Mouse (Mus musculus): ENCODE measurements around the gene Npas3. TPM values are rescaled to one million over a fixed set of nuclear protein-coding genes. Genes with fewer than 3 reads are reported as not detected.

Gene Npas3
- polyA plus RNA-seq, 1 experiment: 0.01 TPM

DNA sequence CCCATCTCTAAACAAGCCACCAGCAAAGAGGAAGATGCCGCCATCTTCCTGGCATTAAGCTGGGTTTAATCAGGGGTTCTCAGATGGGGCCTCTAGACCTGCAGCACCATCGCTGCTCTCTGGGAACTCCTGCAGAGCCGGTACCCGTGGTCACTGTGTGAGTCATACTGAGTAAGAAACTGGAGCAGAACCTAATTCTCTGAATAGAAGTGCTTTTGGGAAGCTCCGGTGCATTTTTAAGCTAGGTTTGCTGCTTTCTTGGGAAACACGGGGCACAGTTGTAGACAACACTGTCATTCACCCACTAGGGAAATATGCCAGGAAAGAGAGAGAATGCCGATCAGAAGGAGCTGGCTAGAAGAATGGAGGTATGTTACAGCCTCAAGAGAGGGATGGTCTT is 449.2 kb downstream of the Npas3 start:
- TF ChIP-seq FOSL1 (IDR thresholded peaks at IDR 0.05; ENCODE audit: insufficient read depth, low read length, poor library complexity, severe bottlenecking): no peak
- TF ChIP-seq USF1 (IDR thresholded peaks at IDR 0.05; ENCODE audit: low read depth): no peak
- no peak for TF ChIP-seq MYOD1 (IDR thresholded peaks at IDR 0.05; ENCODE audit: control insufficient read depth, insufficient read length, low read depth)
- no peak for TF ChIP-seq CTCF (IDR thresholded peaks at IDR 0.05; ENCODE audit: control insufficient read depth, insufficient read depth, insufficient read length)
- TF ChIP-seq MYOG (IDR thresholded peaks at IDR 0.05; ENCODE audit: control insufficient read depth, extremely low read depth, insufficient read length): no peak
- TF ChIP-seq MAX (IDR thresholded peaks at IDR 0.05): no peak
- TF ChIP-seq CEBPB (IDR thresholded peaks at IDR 0.05; ENCODE audit: low read depth): no peak
- no peak overlapping the region for H3K4me3 ChIP-seq (ENCODE audit: insufficient read depth, poor library complexity, severe bottlenecking)
- no peaks in the 10 kb centered on the region for H3K79me3 ChIP-seq (ENCODE audit: low read depth)
- H3K36me3 ChIP-seq (ENCODE audit: control insufficient read depth, insufficient read depth): no peaks in the 10 kb centered on the region
- H3K79me2 ChIP-seq (ENCODE audit: control insufficient read depth, insufficient read depth): no peaks in the 10 kb centered on the region
- no peak overlapping the region for H3ac ChIP-seq (ENCODE audit: control insufficient read depth, insufficient read length, low read depth)
- no peaks in the 10 kb centered on the region for H3K27me3 ChIP-seq (ENCODE audit: control insufficient read depth, insufficient read depth, insufficient read length)

DNA sequence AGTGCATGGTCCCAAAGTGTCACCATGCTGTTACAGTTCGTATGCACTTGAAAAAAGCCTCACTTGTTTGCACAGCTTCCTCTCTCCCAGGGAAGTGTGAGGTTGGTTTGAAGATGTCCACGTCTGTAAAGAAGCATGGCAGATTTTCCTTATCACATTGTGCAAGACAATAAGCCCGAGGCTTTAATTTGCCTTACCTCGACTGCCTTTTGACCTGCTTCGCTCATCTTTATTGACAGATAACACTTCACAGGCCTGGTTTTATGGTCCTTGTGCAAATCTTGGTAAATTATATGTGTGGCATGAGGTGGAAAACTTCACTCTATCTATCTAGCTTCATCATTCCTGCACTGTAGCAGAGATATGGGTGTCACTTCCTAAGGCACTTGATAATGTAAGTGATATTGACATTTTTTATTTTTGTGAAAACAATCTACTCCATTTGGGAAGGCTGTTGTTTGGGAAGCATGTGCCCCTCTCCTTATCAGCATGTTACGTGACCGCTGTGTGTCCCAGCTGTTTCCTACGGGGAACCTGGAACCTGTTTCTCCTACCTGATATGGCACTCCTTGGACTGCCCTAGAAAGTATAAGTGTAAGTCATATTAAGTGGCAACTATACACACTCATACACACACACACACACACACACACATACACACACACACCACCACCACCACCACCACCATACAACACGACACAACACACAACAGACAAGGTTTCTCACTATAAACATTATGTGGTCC is 450.2 kb downstream of the Npas3 start:
- Histone ChIP-seq H3K36me3 (ENCODE audit: control insufficient read depth, insufficient read depth) (no peaks in the 10 kb centered on the region), H3K79me2 (ENCODE audit: control insufficient read depth, insufficient read depth) (no peaks in the 10 kb centered on the region), H3K4me3 (ENCODE audit: insufficient read depth, poor library complexity, severe bottlenecking) (no peak overlapping the region), H3ac (ENCODE audit: control insufficient read depth, insufficient read length, low read depth) (no peak overlapping the region), H3K27me3 (ENCODE audit: control insufficient read depth, insufficient read depth, insufficient read length) (no peaks in the 10 kb centered on the region), H3K79me3 (ENCODE audit: low read depth) (no peaks in the 10 kb centered on the region)
- no peak for TF ChIP-seq MYOD1 (IDR thresholded peaks at IDR 0.05; ENCODE audit: control insufficient read depth, insufficient read length, low read depth)
- TF ChIP-seq FOSL1 (IDR thresholded peaks at IDR 0.05; ENCODE audit: insufficient read depth, low read length, poor library complexity, severe bottlenecking): no peak
- no peak for TF ChIP-seq USF1 (IDR thresholded peaks at IDR 0.05; ENCODE audit: low read depth)
- TF ChIP-seq CTCF (IDR thresholded peaks at IDR 0.05; ENCODE audit: control insufficient read depth, insufficient read depth, insufficient read length): no peak

GRCm38 (mm10) chr12:53719896-53720295 is 471.4 kb downstream of the Npas3 start:
- no peaks in the 10 kb centered on the region for H3K36me3 ChIP-seq (ENCODE audit: control insufficient read depth, insufficient read depth)
- H3K27me3 ChIP-seq (ENCODE audit: control insufficient read depth, insufficient read depth, insufficient read length): no peaks in the 10 kb centered on the region
- no peaks in the 10 kb centered on the region for H3K79me2 ChIP-seq (ENCODE audit: control insufficient read depth, insufficient read depth)
- no peaks in the 10 kb centered on the region for H3K79me3 ChIP-seq (ENCODE audit: low read depth)
- H3ac ChIP-seq (ENCODE audit: control insufficient read depth, insufficient read length, low read depth): no peak overlapping the region
- TF ChIP-seq MAX (IDR thresholded peaks at IDR 0.05) (no peak), MYOD1 (IDR thresholded peaks at IDR 0.05; ENCODE audit: control insufficient read depth, insufficient read length, low read depth) (no peak), CTCF (IDR thresholded peaks at IDR 0.05; ENCODE audit: control insufficient read depth, insufficient read depth, insufficient read length) (no peak), CEBPB (IDR thresholded peaks at IDR 0.05; ENCODE audit: low read depth) (no peak), FOSL1 (IDR thresholded peaks at IDR 0.05; ENCODE audit: insufficient read depth, low read length, poor library complexity, severe bottlenecking) (no peak), MYOG (IDR thresholded peaks at IDR 0.05; ENCODE audit: control insufficient read depth, extremely low read depth, insufficient read length) (no peak), USF1 (IDR thresholded peaks at IDR 0.05; ENCODE audit: low read depth) (no peak)
- no peak overlapping the region for H3K4me3 ChIP-seq (ENCODE audit: insufficient read depth, poor library complexity, severe bottlenecking)

DNA sequence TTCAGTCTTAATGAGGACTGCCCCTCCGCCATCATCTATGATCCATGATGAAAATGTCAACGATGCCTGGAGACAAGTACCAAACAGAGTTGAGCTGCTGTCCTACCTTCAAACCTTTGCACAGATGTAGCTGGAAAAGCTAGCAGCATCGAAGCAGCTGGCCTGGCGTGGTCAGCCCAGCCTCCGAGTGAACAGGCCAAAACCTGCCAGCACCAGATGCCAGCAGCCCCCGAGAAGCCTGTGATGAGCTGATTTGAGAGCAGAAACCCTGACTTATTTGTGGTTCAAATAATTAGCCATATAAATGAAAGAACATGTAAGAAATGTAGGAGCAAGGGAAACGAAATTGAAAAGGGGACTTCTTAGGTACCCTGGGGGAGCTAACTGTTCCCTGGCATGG is 473.7 kb downstream of the Npas3 start:
- no peak overlapping the region for H3K4me3 ChIP-seq (ENCODE audit: insufficient read depth, poor library complexity, severe bottlenecking)
- TF ChIP-seq USF1 (IDR thresholded peaks at IDR 0.05; ENCODE audit: low read depth) (no peak), MYOG (IDR thresholded peaks at IDR 0.05; ENCODE audit: control insufficient read depth, extremely low read depth, insufficient read length) (no peak), CTCF (IDR thresholded peaks at IDR 0.05; ENCODE audit: control insufficient read depth, insufficient read depth, insufficient read length) (no peak), MAX (IDR thresholded peaks at IDR 0.05) (no peak), MYOD1 (IDR thresholded peaks at IDR 0.05; ENCODE audit: control insufficient read depth, insufficient read length, low read depth) (no peak), CEBPB (IDR thresholded peaks at IDR 0.05; ENCODE audit: low read depth) (no peak), FOSL1 (IDR thresholded peaks at IDR 0.05; ENCODE audit: insufficient read depth, low read length, poor library complexity, severe bottlenecking) (no peak)
- H3K27me3 ChIP-seq (ENCODE audit: control insufficient read depth, insufficient read depth, insufficient read length): no peaks in the 10 kb centered on the region
- H3K79me2 ChIP-seq (ENCODE audit: control insufficient read depth, insufficient read depth): no peaks in the 10 kb centered on the region
- H3K36me3 ChIP-seq (ENCODE audit: control insufficient read depth, insufficient read depth): no peaks in the 10 kb centered on the region
- no peaks in the 10 kb centered on the region for H3K79me3 ChIP-seq (ENCODE audit: low read depth)
- H3ac ChIP-seq (ENCODE audit: control insufficient read depth, insufficient read length, low read depth): no peak overlapping the region

DNA sequence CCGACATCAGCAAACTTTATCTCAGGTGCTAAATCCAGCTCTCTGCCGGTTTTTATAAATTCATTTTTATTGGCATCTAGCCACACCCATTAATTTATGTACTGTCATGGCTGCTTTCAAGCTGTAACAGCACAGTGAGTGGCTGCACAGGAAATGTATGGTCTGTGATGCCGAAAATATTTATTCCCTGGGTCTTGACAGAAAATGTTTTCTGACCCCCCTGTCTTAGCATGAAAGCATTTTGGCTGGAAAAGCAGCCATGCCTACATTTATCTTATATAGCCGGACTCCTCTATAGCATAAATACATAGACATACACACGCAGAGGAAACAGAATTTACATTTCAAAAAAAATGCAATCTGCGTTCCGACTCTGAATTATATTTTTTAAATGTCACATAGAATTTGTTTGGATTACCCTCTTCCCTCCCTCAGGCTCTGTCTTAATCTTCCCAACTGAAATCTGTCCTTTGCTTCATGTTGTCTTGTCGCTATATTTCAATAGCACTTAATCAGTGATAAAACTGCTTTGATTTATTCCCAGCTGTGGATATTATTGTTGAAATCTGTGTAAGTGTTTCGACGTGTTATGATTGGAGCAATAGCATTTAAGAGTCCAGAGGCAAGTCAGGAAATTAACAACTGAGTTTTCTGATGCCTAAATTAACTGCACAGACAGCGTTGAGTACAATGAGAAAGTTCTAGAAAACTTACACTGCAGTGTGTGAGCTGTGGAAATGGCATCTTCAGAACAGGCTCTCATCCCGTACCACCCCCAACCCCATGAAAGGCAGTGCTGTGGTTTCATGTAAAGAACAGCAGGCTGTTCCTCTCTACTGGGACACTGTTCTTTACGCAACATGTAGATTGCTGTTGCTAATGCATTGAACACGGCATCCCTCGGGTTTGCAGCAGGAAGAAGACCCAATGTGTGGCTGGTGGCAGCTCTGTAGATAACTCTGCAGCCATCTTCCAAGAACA is 474.5 kb downstream of the Npas3 start:
- Histone ChIP-seq H3K27me3 (ENCODE audit: control insufficient read depth, insufficient read depth, insufficient read length) (no peaks in the 10 kb centered on the region), H3ac (ENCODE audit: control insufficient read depth, insufficient read length, low read depth) (no peak overlapping the region), H3K4me3 (ENCODE audit: insufficient read depth, poor library complexity, severe bottlenecking) (no peak overlapping the region), H3K36me3 (ENCODE audit: control insufficient read depth, insufficient read depth) (no peaks in the 10 kb centered on the region), H3K79me3 (ENCODE audit: low read depth) (no peaks in the 10 kb centered on the region), H3K79me2 (ENCODE audit: control insufficient read depth, insufficient read depth) (no peaks in the 10 kb centered on the region)
- TF ChIP-seq MAX (IDR thresholded peaks at IDR 0.05) (no peak), MYOD1 (IDR thresholded peaks at IDR 0.05; ENCODE audit: control insufficient read depth, insufficient read length, low read depth) (no peak), MYOG (IDR thresholded peaks at IDR 0.05; ENCODE audit: control insufficient read depth, extremely low read depth, insufficient read length) (no peak), USF1 (IDR thresholded peaks at IDR 0.05; ENCODE audit: low read depth) (no peak), CEBPB (IDR thresholded peaks at IDR 0.05; ENCODE audit: low read depth) (no peak), CTCF (IDR thresholded peaks at IDR 0.05; ENCODE audit: control insufficient read depth, insufficient read depth, insufficient read length) (no peak)

Data from C2C12 (cell line).